Mouse (Mus musculus): ENCODE measurements around the gene Tead1. TPM values are rescaled to one million over a fixed set of nuclear protein-coding genes. Genes with fewer than 3 reads are reported as not detected.

Gene Tead1
- polyA plus RNA-seq, 1 experiment = not detected

DNA sequence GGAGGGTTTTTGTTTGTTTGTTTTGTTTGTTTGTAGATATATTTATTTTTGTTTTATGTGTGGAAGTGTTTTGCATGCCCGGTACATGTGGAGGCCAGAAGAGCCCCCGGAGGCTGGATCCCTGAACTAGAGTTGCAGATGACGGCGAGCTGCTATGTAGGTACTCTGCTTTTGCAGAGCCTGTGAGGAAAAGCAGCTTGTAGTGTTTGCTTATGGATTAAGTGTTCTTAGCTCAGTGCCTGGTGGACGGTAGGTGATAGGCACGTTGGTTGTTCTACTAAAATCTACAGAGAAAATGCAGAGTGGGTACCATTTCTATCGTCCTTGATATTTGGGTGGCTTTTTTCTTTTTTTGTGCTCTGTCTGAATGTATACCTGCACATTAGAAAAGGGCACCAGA lies 192.6 kb downstream of the Tead1 start:
- no peak overlapping the region for H3K27ac ChIP-seq (ENCODE audit: insufficient read depth, low read depth, low read length)
- no peak for TF ChIP-seq POLR2A (IDR thresholded peaks at IDR 0.05; ENCODE audit: insufficient read depth, low read depth, low read length)
- no peak for TF ChIP-seq CTCF (IDR thresholded peaks at IDR 0.05; ENCODE audit: insufficient read depth, low read depth, low read length)
- no peak overlapping the region for H3K4me3 ChIP-seq (ENCODE audit: insufficient read depth, low read depth, low read length)
- 96% methylated on average over 7 of the region's 7 CpGs for WGBS
- no peaks in the 10 kb centered on the region for H3K4me1 ChIP-seq (ENCODE audit: control insufficient read depth, insufficient read depth, low read length)

DNA sequence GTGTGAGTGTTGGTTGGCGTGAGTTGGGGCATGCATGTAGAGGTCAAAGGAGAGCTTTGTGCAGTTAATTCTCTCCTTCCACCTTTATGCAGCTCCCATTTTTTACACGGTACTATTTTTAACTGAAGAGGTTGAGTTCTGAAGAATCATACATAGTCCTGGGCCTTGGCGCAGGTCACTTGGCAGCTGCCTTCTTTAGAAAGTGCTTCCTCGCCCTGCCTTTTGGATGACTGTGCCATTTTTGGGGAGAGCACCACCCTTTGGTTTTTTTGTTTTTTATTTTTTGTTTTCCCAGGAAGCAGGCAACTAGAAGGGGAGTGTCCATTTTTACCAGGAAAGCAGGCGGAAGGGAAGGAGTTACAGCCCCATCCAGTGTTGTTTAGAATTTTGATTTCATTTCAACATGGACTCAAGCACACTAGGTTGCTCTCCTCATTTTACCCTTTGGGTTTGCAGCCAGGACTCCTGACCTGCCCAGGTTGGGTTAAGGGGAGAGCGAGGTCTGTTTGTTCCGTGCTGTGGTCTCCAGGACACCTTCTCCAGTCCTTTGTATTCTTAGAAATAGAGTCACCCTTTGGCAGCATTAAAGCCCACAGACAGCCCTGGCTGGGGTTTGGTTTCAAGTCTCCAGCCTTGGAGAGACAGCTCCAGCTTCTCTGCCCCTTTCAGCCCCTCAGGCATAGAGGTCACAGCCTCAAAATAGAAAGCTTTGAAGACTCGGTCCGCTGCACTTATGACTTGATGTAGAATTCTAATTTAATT lies 193.5 kb downstream of the Tead1 start:
- no peak for TF ChIP-seq CTCF (IDR thresholded peaks at IDR 0.05; ENCODE audit: insufficient read depth, low read depth, low read length)
- TF ChIP-seq POLR2A (IDR thresholded peaks at IDR 0.05; ENCODE audit: insufficient read depth, low read depth, low read length) = no peak
- H3K27ac ChIP-seq (ENCODE audit: insufficient read depth, low read depth, low read length) = no peak overlapping the region
- 72% methylated on average over 9 of the region's 9 CpGs for whole genome bisulfite sequencing

DNA sequence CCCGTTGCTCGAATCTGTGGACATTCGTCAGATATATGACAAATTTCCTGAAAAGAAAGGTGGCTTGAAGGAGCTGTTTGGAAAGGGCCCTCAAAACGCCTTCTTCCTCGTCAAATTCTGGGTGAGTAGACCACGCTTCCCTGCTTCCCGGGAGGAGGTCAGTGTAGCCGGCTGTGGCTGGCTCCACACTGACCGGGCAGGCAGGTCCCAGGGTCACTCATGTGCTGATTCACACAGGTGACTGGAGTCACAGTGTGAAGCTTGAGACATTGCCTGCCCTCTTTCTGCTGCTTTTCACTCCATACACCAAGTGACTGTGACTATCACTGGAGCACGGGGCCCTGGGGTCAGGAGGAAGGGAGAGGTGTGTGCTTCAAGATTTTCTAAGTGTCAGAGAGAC lies 197.0 kb downstream of the Tead1 start:
- H3K27ac ChIP-seq (ENCODE audit: insufficient read depth, low read depth, low read length) = no peak overlapping the region
- H3K4me3 ChIP-seq (ENCODE audit: insufficient read depth, low read depth, low read length) = no peak overlapping the region
- TF ChIP-seq POLR2A (IDR thresholded peaks at IDR 0.05; ENCODE audit: insufficient read depth, low read depth, low read length) (no peak), CTCF (IDR thresholded peaks at IDR 0.05; ENCODE audit: insufficient read depth, low read depth, low read length) (no peak)
- WGBS = 94% methylated on average over 10 of the region's 10 CpGs
- no peaks in the 10 kb centered on the region for H3K4me1 ChIP-seq (ENCODE audit: control insufficient read depth, insufficient read depth, low read length)

More for the DNA sequence above, 193.5 kb downstream of the Tead1 start:
- H3K4me1 ChIP-seq (ENCODE audit: control insufficient read depth, insufficient read depth, low read length) = no peaks in the 10 kb centered on the region
- no peak overlapping the region for H3K4me3 ChIP-seq (ENCODE audit: insufficient read depth, low read depth, low read length)

DNA sequence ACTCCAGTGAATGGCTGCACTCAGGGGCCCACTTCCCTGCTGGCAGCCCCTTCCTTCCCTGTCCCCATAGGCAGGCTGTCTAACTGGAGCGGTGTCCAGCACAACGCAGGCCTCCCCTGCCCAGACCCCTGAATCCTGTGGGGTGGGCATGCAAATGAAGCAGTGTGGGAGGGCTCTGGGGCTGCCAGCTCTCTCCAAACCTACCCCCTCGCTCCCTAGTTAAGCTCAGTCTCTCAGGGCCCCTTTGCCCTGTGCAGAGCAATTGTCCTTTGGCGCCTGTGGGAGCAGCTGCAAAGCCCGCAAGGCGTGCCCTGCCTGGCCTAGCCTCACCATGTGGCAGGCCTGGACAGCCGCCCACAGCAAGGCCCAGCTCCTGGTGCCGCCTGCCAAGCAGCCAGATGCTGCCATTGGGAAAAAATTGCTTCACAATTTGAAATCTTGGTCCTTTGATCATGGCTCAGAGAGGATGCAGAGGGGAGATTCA lies 204.7 kb downstream of the Tead1 start:
- 50% methylated on average over 8 of the region's 8 CpGs for WGBS
- Histone ChIP-seq H3K4me3 (ENCODE audit: insufficient read depth, low read depth, low read length) (no peak overlapping the region), H3K4me1 (ENCODE audit: control insufficient read depth, insufficient read depth, low read length) (peaks cover 8% of the 10 kb centered on the region), H3K27ac (ENCODE audit: insufficient read depth, low read depth, low read length) (no peak overlapping the region)
- TF ChIP-seq CTCF (IDR thresholded peaks at IDR 0.05; ENCODE audit: insufficient read depth, low read depth, low read length) (no peak), POLR2A (IDR thresholded peaks at IDR 0.05; ENCODE audit: insufficient read depth, low read depth, low read length) (no peak)

DNA sequence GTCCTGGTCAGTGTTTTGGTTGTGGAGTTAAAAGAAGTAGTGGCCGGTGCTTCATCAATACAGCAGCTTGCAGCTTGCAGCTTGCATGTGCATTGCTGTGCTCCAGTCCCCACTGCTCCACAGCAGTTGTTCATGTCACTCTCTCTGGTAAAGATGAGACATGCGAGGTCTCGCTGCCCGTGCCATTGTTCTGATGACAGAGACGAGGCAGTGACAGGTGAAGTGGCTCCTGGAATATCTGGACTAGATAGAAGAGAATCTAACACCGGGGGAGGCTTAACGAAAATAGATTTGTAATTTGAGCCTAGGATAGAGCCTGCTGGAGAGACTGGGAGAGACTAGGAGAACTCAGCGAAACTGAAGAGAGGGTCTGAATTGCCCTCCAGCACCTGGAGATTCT lies 206.4 kb downstream of the Tead1 start:
- WGBS = 90% methylated on average over 8 of the region's 8 CpGs
- Histone ChIP-seq H3K27ac (ENCODE audit: insufficient read depth, low read depth, low read length) (no peak overlapping the region), H3K4me1 (ENCODE audit: control insufficient read depth, insufficient read depth, low read length) (peaks cover 8% of the 10 kb centered on the region), H3K4me3 (ENCODE audit: insufficient read depth, low read depth, low read length) (no peak overlapping the region)
- TF ChIP-seq POLR2A (IDR thresholded peaks at IDR 0.05; ENCODE audit: insufficient read depth, low read depth, low read length) = no peak
- TF ChIP-seq CTCF (IDR thresholded peaks at IDR 0.05; ENCODE audit: insufficient read depth, low read depth, low read length) = no peak

DNA sequence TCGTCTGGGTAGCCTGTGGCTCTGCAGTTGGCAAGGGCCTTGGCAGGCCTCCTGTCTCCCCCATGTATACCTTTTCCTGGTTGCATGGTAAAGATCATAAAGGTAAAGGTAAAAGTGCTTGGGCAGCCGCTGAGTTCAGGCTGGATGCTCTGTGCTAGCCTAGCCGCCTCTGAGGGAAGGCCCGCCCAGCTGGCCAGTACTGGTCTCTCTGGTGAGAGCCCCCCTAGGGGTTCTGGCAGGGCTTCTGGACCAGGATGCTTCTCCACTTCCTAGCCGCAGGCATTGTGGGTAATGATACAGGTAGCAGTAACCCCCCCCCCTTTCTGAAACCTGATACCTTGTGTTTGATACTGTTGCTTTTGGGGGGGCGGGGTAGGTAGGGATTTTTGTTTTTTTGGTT lies 212.8 kb downstream of the Tead1 start:
- Histone ChIP-seq H3K4me3 (ENCODE audit: insufficient read depth, low read depth, low read length) (no peak overlapping the region), H3K4me1 (ENCODE audit: control insufficient read depth, insufficient read depth, low read length) (no peaks in the 10 kb centered on the region), H3K27ac (ENCODE audit: insufficient read depth, low read depth, low read length) (no peak overlapping the region)
- 91% methylated on average over 6 of the region's 6 CpGs for WGBS
- no peak for TF ChIP-seq POLR2A (IDR thresholded peaks at IDR 0.05; ENCODE audit: insufficient read depth, low read depth, low read length)
- no peak for TF ChIP-seq CTCF (IDR thresholded peaks at IDR 0.05; ENCODE audit: insufficient read depth, low read depth, low read length)

DNA sequence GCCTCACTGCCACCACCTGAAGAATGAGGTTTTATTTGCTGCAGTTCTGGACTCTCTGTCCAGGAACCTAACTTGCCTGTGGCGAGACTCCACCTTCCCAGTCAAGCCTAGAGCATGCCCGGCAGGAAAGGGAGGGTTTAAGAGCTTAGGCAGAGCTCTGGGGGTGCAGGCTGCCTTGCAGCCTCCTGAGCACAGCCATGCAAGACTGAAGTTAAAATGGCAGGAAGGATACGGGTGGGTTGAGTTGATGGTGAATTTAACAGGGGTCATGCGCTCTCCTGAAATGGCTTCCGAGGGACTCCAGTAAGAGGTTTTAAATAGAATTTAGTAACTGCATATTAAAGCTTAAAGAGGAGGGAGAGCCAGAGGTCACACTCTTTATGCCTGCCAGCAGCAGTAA lies 213.5 kb downstream of the Tead1 start:
- TF ChIP-seq CTCF (IDR thresholded peaks at IDR 0.05; ENCODE audit: insufficient read depth, low read depth, low read length) (no peak), POLR2A (IDR thresholded peaks at IDR 0.05; ENCODE audit: insufficient read depth, low read depth, low read length) (no peak)
- H3K4me3 ChIP-seq (ENCODE audit: insufficient read depth, low read depth, low read length) = no peak overlapping the region
- 89% methylated on average over 5 of the region's 5 CpGs for WGBS
- H3K4me1 ChIP-seq (ENCODE audit: control insufficient read depth, insufficient read depth, low read length) = no peaks in the 10 kb centered on the region
- H3K27ac ChIP-seq (ENCODE audit: insufficient read depth, low read depth, low read length) = no peak overlapping the region

DNA sequence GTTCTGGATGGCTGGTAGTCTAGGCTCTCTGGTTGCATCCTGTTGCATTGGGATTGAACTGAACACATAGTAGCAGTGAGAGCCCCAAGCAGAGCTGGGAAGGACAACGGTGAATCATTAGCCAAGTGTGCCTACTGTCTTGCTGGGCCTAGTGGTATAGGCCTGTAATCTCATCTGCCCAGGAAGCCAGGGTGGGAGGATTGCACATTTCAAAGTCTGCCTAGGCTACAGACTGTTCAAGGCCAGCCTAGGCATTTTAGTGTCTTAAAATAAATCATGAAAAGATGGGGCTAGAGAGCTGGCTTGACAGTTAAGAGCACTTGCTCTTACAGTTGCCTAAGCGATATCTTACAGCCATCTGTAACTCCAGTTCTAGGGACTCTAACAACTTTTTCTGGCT lies 217.2 kb downstream of the Tead1 start:
- Histone ChIP-seq H3K4me1 (ENCODE audit: control insufficient read depth, insufficient read depth, low read length) (no peaks in the 10 kb centered on the region), H3K27ac (ENCODE audit: insufficient read depth, low read depth, low read length) (no peak overlapping the region), H3K4me3 (ENCODE audit: insufficient read depth, low read depth, low read length) (no peak overlapping the region)
- 87% methylated on average over 2 of the region's 2 CpGs for WGBS
- TF ChIP-seq POLR2A (IDR thresholded peaks at IDR 0.05; ENCODE audit: insufficient read depth, low read depth, low read length) (no peak), CTCF (IDR thresholded peaks at IDR 0.05; ENCODE audit: insufficient read depth, low read depth, low read length) (no peak)

DNA sequence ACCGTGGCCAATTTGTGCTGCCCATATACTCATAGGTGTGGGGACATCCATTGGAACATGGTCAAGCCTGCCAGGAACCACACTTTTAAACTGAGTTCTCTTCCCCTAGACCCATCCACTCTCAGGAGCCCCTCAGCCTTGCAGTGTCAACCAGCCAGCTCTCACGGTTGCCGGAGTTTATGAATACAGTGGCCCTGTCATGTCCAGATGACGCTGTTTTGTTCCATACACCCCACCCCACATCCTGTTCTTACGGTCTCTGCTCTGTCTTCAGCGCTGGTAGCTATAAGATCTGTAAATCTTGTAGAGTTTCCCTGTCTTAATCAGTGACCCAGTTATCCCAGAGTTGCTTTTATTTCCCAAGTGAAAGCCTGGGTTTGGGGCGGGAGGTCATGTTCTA lies 222.6 kb downstream of the Tead1 start:
- 96% methylated on average over 7 of the region's 7 CpGs for WGBS
- no peak for TF ChIP-seq POLR2A (IDR thresholded peaks at IDR 0.05; ENCODE audit: insufficient read depth, low read depth, low read length)
- TF ChIP-seq CTCF (IDR thresholded peaks at IDR 0.05; ENCODE audit: insufficient read depth, low read depth, low read length) = no peak
- Histone ChIP-seq H3K4me1 (ENCODE audit: control insufficient read depth, insufficient read depth, low read length) (no peaks in the 10 kb centered on the region), H3K4me3 (ENCODE audit: insufficient read depth, low read depth, low read length) (no peak overlapping the region), H3K27ac (ENCODE audit: insufficient read depth, low read depth, low read length) (no peak overlapping the region)
